Mouse (Mus musculus): Measurements from ENCODE around the gene Cyp4f37. TPM values are rescaled to one million over a fixed set of nuclear protein-coding genes. Genes with fewer than 3 reads are reported as not detected.
"Not testable (repeated sequence)": the region's sequence is repeated elsewhere in the genome, so short reads cannot be mapped to it uniquely, and the experiment has no call there.

The Cyp4f37 gene
- not detected in 2 replicates for polyA plus RNA-seq (2012; rRNA removed)

GRCm38 (mm10) chr17:32621018-32621417, at the start of gene Cyp4f37:
Cyp4f37 (plus strand) TSS chr17:32621309.
- not testable (repeated sequence) for H3K4me3 ChIP-seq (replicated peaks; ENCODE audit: insufficient read depth, low read depth, low read length); H3K27me3 ChIP-seq (ENCODE audit: control insufficient read depth, insufficient read depth, low read length); H3K4me1 ChIP-seq (ENCODE audit: control insufficient read depth, insufficient read depth, low read length); H3K27ac ChIP-seq (ENCODE audit: insufficient read depth, low read length); DNase-seq
- 73% methylated on average over 4 of the region's 4 CpGs for WGBS

GRCm38 (mm10) chr17:32573286-32573685, 47.8 kb upstream of the Cyp4f37 start:
- DNase-seq; H3K4me1 ChIP-seq (ENCODE audit: control insufficient read depth, insufficient read depth, low read length); H3K27ac ChIP-seq (ENCODE audit: insufficient read depth, low read length); H3K4me3 ChIP-seq (replicated peaks; ENCODE audit: insufficient read depth, low read depth, low read length); H3K27me3 ChIP-seq (ENCODE audit: control insufficient read depth, insufficient read depth, low read length): not testable (repeated sequence)
- WGBS, result 59% methylated on average over 2 of the region's 2 CpGs

GRCm38 (mm10) chr17:32577496-32578186, 43.5 kb upstream of the Cyp4f37 start:
- DNase-seq, result no peak
- TF ChIP-seq POLR2A (IDR thresholded peaks at IDR 0.05; ENCODE audit: borderline replicate concordance, insufficient read depth, low read length) (no peak), CTCF (IDR thresholded peaks at IDR 0.05; ENCODE audit: borderline replicate concordance, insufficient read depth, low read depth, low read length) (no peak)
- Histone ChIP-seq H3K4me1 (ENCODE audit: control insufficient read depth, insufficient read depth, low read length) (no peaks in the 10 kb centered on the region), H3K27me3 (ENCODE audit: control insufficient read depth, insufficient read depth, low read length) (no peaks in the 10 kb centered on the region), H3K27ac (ENCODE audit: insufficient read depth, low read length) (no peak overlapping the region), H3K4me3 (replicated peaks; ENCODE audit: insufficient read depth, low read depth, low read length) (no peak overlapping the region)
- WGBS, result 68% methylated on average over 7 of the region's 7 CpGs

- no peaks in the 10 kb centered on the region for H3K4me1 ChIP-seq (ENCODE audit: control insufficient read depth, insufficient read depth, low read length)
- 88% methylated on average over 18 of the region's 18 CpGs for WGBS
- H3K4me3 ChIP-seq (replicated peaks; ENCODE audit: insufficient read depth, low read depth, low read length), result no peak overlapping the region
- no peaks in the 10 kb centered on the region for H3K27me3 ChIP-seq (ENCODE audit: control insufficient read depth, insufficient read depth, low read length)
- no peak overlapping the region for H3K27ac ChIP-seq (ENCODE audit: insufficient read depth, low read length)
- no peak for DNase-seq
- TF ChIP-seq CTCF (IDR thresholded peaks at IDR 0.05; ENCODE audit: borderline replicate concordance, insufficient read depth, low read depth, low read length) (no peak), POLR2A (IDR thresholded peaks at IDR 0.05; ENCODE audit: borderline replicate concordance, insufficient read depth, low read length) (no peak)
These were observed 24.6 kb upstream of the Cyp4f37 start for GRCm38 (mm10) chr17:32596494-32596893.

- no peak for DNase-seq
- H3K4me3 ChIP-seq (replicated peaks; ENCODE audit: insufficient read depth, low read depth, low read length), result no peak overlapping the region
- TF ChIP-seq POLR2A (IDR thresholded peaks at IDR 0.05; ENCODE audit: borderline replicate concordance, insufficient read depth, low read length) (no peak), CTCF (IDR thresholded peaks at IDR 0.05; ENCODE audit: borderline replicate concordance, insufficient read depth, low read depth, low read length) (no peak)
These were observed 13.1 kb upstream of the Cyp4f37 start for GRCm38 (mm10) chr17:32608055-32608454.

GRCm38 (mm10) chr17:32610231-32610630, 10.9 kb upstream of the Cyp4f37 start:
- not testable (repeated sequence) for DNase-seq; H3K27ac ChIP-seq (ENCODE audit: insufficient read depth, low read length); H3K27me3 ChIP-seq (ENCODE audit: control insufficient read depth, insufficient read depth, low read length); H3K4me1 ChIP-seq (ENCODE audit: control insufficient read depth, insufficient read depth, low read length); H3K4me3 ChIP-seq (replicated peaks; ENCODE audit: insufficient read depth, low read depth, low read length)
- 78% methylated on average over 3 of the region's 3 CpGs for WGBS

More at GRCm38 (mm10) chr17:32608055-32608454, 13.1 kb upstream of the Cyp4f37 start:
- Histone ChIP-seq H3K27ac (ENCODE audit: insufficient read depth, low read length) (no peak overlapping the region), H3K27me3 (ENCODE audit: control insufficient read depth, insufficient read depth, low read length) (no peaks in the 10 kb centered on the region), H3K4me1 (ENCODE audit: control insufficient read depth, insufficient read depth, low read length) (no peaks in the 10 kb centered on the region)
- 76% methylated on average over 1 of the region's 1 CpGs for WGBS

- H3K4me3 ChIP-seq (replicated peaks; ENCODE audit: insufficient read depth, low read depth, low read length), result no peak overlapping the region
- no peaks in the 10 kb centered on the region for H3K27me3 ChIP-seq (ENCODE audit: control insufficient read depth, insufficient read depth, low read length)
- 76% methylated on average over 3 of the region's 3 CpGs for WGBS
- DNase-seq, result no peak
- no peak overlapping the region for H3K27ac ChIP-seq (ENCODE audit: insufficient read depth, low read length)
- H3K4me1 ChIP-seq (ENCODE audit: control insufficient read depth, insufficient read depth, low read length), result no peaks in the 10 kb centered on the region
- TF ChIP-seq POLR2A (IDR thresholded peaks at IDR 0.05; ENCODE audit: borderline replicate concordance, insufficient read depth, low read length), result no peak
- TF ChIP-seq CTCF (IDR thresholded peaks at IDR 0.05; ENCODE audit: borderline replicate concordance, insufficient read depth, low read depth, low read length), result no peak
These were observed 10.2 kb upstream of the Cyp4f37 start for GRCm38 (mm10) chr17:32610896-32611295.

GRCm38 (mm10) chr17:32612417-32612816, 8.7 kb upstream of the Cyp4f37 start:
- no peak overlapping the region for H3K27ac ChIP-seq (ENCODE audit: insufficient read depth, low read length)
- TF ChIP-seq CTCF (IDR thresholded peaks at IDR 0.05; ENCODE audit: borderline replicate concordance, insufficient read depth, low read depth, low read length), result no peak
- TF ChIP-seq POLR2A (IDR thresholded peaks at IDR 0.05; ENCODE audit: borderline replicate concordance, insufficient read depth, low read length), result no peak
- H3K4me1 ChIP-seq (ENCODE audit: control insufficient read depth, insufficient read depth, low read length), result no peaks in the 10 kb centered on the region
- H3K4me3 ChIP-seq (replicated peaks; ENCODE audit: insufficient read depth, low read depth, low read length), result no peak overlapping the region
- DNase-seq, result no peak
- WGBS, result 64% methylated on average over 3 of the region's 3 CpGs
- H3K27me3 ChIP-seq (ENCODE audit: control insufficient read depth, insufficient read depth, low read length), result no peaks in the 10 kb centered on the region

Data from cerebellum, adult 2 months (tissue).